Mouse (Mus musculus) liver, adult 2 months (tissue): ENCODE data around the gene Morn5. TPM values are rescaled to one million over a fixed set of nuclear protein-coding genes. Genes with fewer than 3 reads are reported as not detected.

ENCODE experiments used
- DNase-seq: peaks from one replicate; pipeline ENCODE4 v3.0.0-alpha.2; 2011; ENCODE audit warnings: low read depth, low spot score; ENCODE audit errors: extremely low read depth
- H3K27ac ChIP-seq: fragments of 200-500 bp; replicated peaks from 2 replicates; pipeline ENCODE4 v1.5.1; 2012; ENCODE audit warnings: low read depth, mild to moderate bottlenecking, control low read depth, inconsistent platforms, low read length; ENCODE audit not compliant: insufficient read depth
- H3K27me3 ChIP-seq: fragments of 200-500 bp; 2 replicates; pipeline ENCODE4 v1.6.1; 2012; ENCODE audit warnings: mild to moderate bottlenecking, moderate library complexity, low read length, inconsistent platforms; ENCODE audit not compliant: control insufficient read depth, insufficient read depth
- H3K36me3 ChIP-seq: fragments of 200-500 bp; 2 replicates; pipeline ENCODE4 v1.6.1; 2012; ENCODE audit warnings: low read length, inconsistent platforms; ENCODE audit not compliant: control insufficient read depth, insufficient read depth
- H3K4me1 ChIP-seq: fragments of 200-500 bp; 2 replicates; pipeline ENCODE4 v1.6.1; 2011; ENCODE audit warnings: low read length; ENCODE audit not compliant: control insufficient read depth, insufficient read depth
- H3K4me3 ChIP-seq: fragments of 200-500 bp; 2 replicates; pipeline ENCODE4 v1.5.1; 2011; ENCODE audit warnings: low read depth, mild to moderate bottlenecking, control low read depth, low read length, moderate library complexity; ENCODE audit not compliant: insufficient read depth
- H3K79me2 ChIP-seq: fragments of 200-500 bp; 2 replicates; pipeline ENCODE4 v1.6.1; 2012; ENCODE audit warnings: inconsistent platforms, mild to moderate bottlenecking, low read length, moderate library complexity; ENCODE audit not compliant: control insufficient read depth, insufficient read depth
- H3K9ac ChIP-seq: fragments of 200-500 bp; 2 replicates; pipeline ENCODE4 v1.6.1; 2012; ENCODE audit warnings: low read depth, mild to moderate bottlenecking, control low read depth, inconsistent platforms, low read length
- CTCF ChIP-seq: fragments of 200-500 bp; IDR thresholded peaks from 2 replicates; pipeline ENCODE4 v1.5.1; 2011; ENCODE audit warnings: low read depth, low read length, control low read depth
- POLR2A ChIP-seq: fragments of 200-500 bp; IDR thresholded peaks from 2 replicates; pipeline ENCODE4 v1.6.1; 2011; ENCODE audit warnings: low read length, control low read depth; ENCODE audit not compliant: insufficient read depth; ENCODE audit errors: extremely low read depth
- WGBS: fragments of 180-500 bp; shearing (Covaris S2); methylation state at CpG from one replicate; pipeline ENCODE4 v1.1.7; 2018; 5-methylcytosine and 5-hydroxymethylcytosine counted together
- polyA plus RNA-seq: library from polyadenylated mRNA; depleted of rRNA; stranded (reverse); fragments of >200 nt; gene quantifications from 2 replicates; pipeline ENCODE4 v1.2.3, GENCODE M21; 2012
- total RNA-seq: library from RNA; depleted of rRNA; stranded (reverse); fragments of >200 nt; gene quantifications from 2 replicates; pipeline ENCODE4 v1.2.3, GENCODE M21; 2014

Morn5 gene
- total and polyA plus RNA-seq, 2 experiments, result not detected

DNA sequence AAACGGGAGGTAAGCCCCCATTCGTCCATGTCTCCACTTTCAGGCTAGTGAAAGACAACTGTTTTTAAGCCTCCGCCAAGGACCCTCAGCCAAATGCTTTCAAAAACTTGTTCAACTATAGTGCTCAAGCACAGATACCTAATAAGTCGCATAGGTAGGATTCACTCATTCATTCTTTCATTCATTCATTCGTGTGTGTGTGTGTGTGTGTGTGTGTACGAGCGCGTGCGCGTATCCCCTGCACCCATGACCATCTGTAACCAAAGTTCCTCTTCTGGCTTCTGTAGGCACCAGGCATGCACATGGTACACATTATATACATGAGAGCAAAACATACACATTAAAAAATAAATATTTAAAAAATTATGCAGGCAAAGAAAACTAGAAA lies 303 bp downstream of the Morn5 start:
- TF ChIP-seq POLR2A (no peak), CTCF (no peak)
- Histone ChIP-seq H3K4me3 (no peak overlapping the region), H3K4me1 (peaks cover 6% of the 10 kb centered on the region), H3K27me3 (no peaks in the 10 kb centered on the region), H3K27ac (no peak overlapping the region), H3K9ac (no peak overlapping the region), H3K36me3 (no peaks in the 10 kb centered on the region), H3K79me2 (peaks cover 25% of the 10 kb centered on the region)
- WGBS, result 49% methylated on average over 10 of the region's 10 CpGs
- no peak for DNase-seq

- 65% methylated on average over 3 of the region's 3 CpGs for WGBS
Measured at GRCm38 (mm10) chr2:36053249-36053648, 4.0 kb downstream of the Morn5 start.

GRCm38 (mm10) chr2:36056248-36056647 lies 7.0 kb downstream of the Morn5 start:
- Histone ChIP-seq H3K4me1 (no peaks in the 10 kb centered on the region), H3K36me3 (no peaks in the 10 kb centered on the region), H3K4me3 (no peak overlapping the region), H3K79me2 (no peaks in the 10 kb centered on the region), H3K27me3 (no peaks in the 10 kb centered on the region), H3K27ac (no peak overlapping the region), H3K9ac (no peak overlapping the region)
- no peak for DNase-seq
- 85% methylated on average over 3 of the region's 3 CpGs for WGBS
- TF ChIP-seq CTCF (no peak), POLR2A (no peak)

More at GRCm38 (mm10) chr2:36053249-36053648, 4.0 kb downstream of the Morn5 start:
- Histone ChIP-seq H3K79me2 (peaks cover under 1% of the 10 kb centered on the region; the same call in 1 of the 2 replicates), H3K27me3 (no peaks in the 10 kb centered on the region), H3K9ac (no peak overlapping the region), H3K36me3 (no peaks in the 10 kb centered on the region), H3K27ac (no peak overlapping the region), H3K4me3 (no peak overlapping the region), H3K4me1 (0 out of 2 replicates have a peak, but pooled peaks cover under 1% of the 10 kb centered on the region)
- TF ChIP-seq POLR2A (no peak), CTCF (no peak)
- DNase-seq, result no peak

GRCm38 (mm10) chr2:36061409-36061808 lies 12.2 kb downstream of the Morn5 start:
- Histone ChIP-seq H3K27ac (no peak overlapping the region), H3K9ac (no peak overlapping the region), H3K36me3 (no peaks in the 10 kb centered on the region), H3K4me1 (no peaks in the 10 kb centered on the region), H3K4me3 (no peak overlapping the region), H3K79me2 (no peaks in the 10 kb centered on the region), H3K27me3 (no peaks in the 10 kb centered on the region)
- TF ChIP-seq CTCF (no peak), POLR2A (no peak)
- WGBS, result 90% methylated on average over 5 of the region's 5 CpGs
- no peak for DNase-seq

- H3K27me3 ChIP-seq, result no peaks in the 10 kb centered on the region
- TF ChIP-seq POLR2A (no peak), CTCF (no peak)
- no peak overlapping the region for H3K27ac ChIP-seq
- H3K79me2 ChIP-seq, result no peaks in the 10 kb centered on the region
- no peak overlapping the region for H3K9ac ChIP-seq
- H3K4me3 ChIP-seq, result no peak overlapping the region
- DNase-seq, result no peak
- no peaks in the 10 kb centered on the region for H3K36me3 ChIP-seq
- 85% methylated on average over 9 of the region's 9 CpGs for WGBS
- H3K4me1 ChIP-seq, result peaks cover 4% of the 10 kb centered on the region
Measured at GRCm38 (mm10) chr2:36067132-36067531, 17.9 kb downstream of the Morn5 start.

DNA sequence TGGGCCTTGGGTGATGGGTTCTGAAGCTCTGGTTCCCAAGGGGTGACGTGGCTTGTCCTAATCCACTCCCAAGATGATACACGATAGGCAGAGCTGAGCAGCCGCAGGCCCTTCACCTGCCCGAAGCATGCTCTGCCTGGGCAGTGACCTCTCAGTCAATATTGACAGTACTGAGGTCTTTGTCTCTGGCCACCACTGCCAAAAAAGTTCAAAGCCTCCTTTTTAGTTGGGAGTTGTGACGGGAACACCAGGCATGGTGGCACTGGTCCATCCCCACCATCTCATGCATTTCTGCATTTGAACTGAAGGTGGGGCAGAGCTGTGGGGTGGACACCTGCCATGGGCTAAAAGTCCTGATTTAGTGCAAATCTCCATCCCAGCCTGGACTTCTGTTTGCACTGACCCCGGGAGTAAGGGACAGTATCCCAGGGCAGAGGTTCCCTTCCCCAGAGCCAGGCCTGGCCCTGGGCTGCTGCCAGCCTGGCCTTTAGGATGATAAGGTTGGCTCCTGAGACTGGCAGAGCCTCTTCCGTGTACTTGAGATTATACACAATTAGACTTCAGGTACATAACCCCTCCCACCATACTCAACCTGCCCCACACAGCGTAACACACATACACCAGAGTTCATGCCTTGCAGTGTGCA lies 22.5 kb downstream of the Morn5 start:
- Histone ChIP-seq H3K79me2 (no peaks in the 10 kb centered on the region), H3K27me3 (no peaks in the 10 kb centered on the region), H3K4me3 (no peak overlapping the region), H3K9ac (no peak overlapping the region), H3K4me1 (peaks cover 16% of the 10 kb centered on the region), H3K27ac (peak overlapping the region; percentile 33), H3K36me3 (no peaks in the 10 kb centered on the region)
- WGBS, result 35% methylated on average over 8 of the region's 8 CpGs
- no peak; the same call in 1 of the 2 replicates for TF ChIP-seq CTCF
- TF ChIP-seq POLR2A, result no peak
- peak; percentile 99 for DNase-seq
